Mouse (Mus musculus) kidney, embryonic 15.5 days (tissue): ENCODE measurements at regions not wholly inside any gene's neighbourhood (a gene's known extent, or its start where the extent isn't known, plus 50 kb on each side); places are given as distances from the start of the nearest gene placed in this dataset.
A peak's percentile ranks its signal among the peaks of the same experiment; 100 is the strongest.

Experiments
- ATAC-seq: fragments of 200-750 bp; cut with Nextera tagmentation; replicated peaks from 2 replicates; pipeline ENCODE4 v1.8.0; 2017; ENCODE audit warnings: moderate TSS enrichment; ENCODE audit not compliant: low FRiP score
- H3K27ac ChIP-seq: fragments of 300-500 bp; sonication (generic); 2 replicates; pipeline ENCODE4 v1.5.1; 2015; ENCODE audit warnings: mild to moderate bottlenecking, inconsistent platforms
- H3K27me3 ChIP-seq: fragments of 300-500 bp; sonication (generic); 2 replicates; pipeline ENCODE4 v1.6.1; 2015; ENCODE audit warnings: inconsistent platforms
- H3K36me3 ChIP-seq: fragments of 300-500 bp; sonication (generic); 2 replicates; pipeline ENCODE4 v1.6.1; 2015; ENCODE audit warnings: inconsistent platforms
- H3K4me1 ChIP-seq: fragments of 300-500 bp; sonication (generic); 2 replicates; pipeline ENCODE4 v1.6.1; 2015; ENCODE audit warnings: inconsistent platforms
- H3K4me2 ChIP-seq: fragments of 300-500 bp; sonication (generic); 2 replicates; pipeline ENCODE4 v1.6.1; 2015; ENCODE audit warnings: moderate library complexity, mild to moderate bottlenecking, inconsistent platforms
- H3K4me3 ChIP-seq: fragments of 300-500 bp; sonication (generic); replicated peaks from 2 replicates; pipeline ENCODE4 v1.5.1; 2015; ENCODE audit warnings: mild to moderate bottlenecking, inconsistent platforms
- H3K9ac ChIP-seq: fragments of 300-500 bp; sonication (generic); 2 replicates; pipeline ENCODE4 v1.6.1; 2015; ENCODE audit warnings: mild to moderate bottlenecking, inconsistent platforms
- H3K9me3 ChIP-seq: fragments of 300-500 bp; sonication (generic); replicated peaks from 2 replicates; pipeline ENCODE4 v1.6.1; 2016; ENCODE audit warnings: inconsistent platforms
- WGBS: fragments of 180-500 bp; shearing (Covaris S2); methylation state at CpG from one replicate; pipeline ENCODE4 v1.1.7; 2015; ENCODE audit warnings: mixed read lengths; 5-methylcytosine and 5-hydroxymethylcytosine counted together

- H3K36me3 ChIP-seq = no peaks in the 10 kb centered on the region
- WGBS = 89% methylated on average over 1 of the region's 1 CpGs
- no peak overlapping the region for H3K27ac ChIP-seq
- H3K9me3 ChIP-seq = no peaks in the 10 kb centered on the region
- no peak overlapping the region for H3K9ac ChIP-seq
- ATAC-seq = no peak
- H3K4me3 ChIP-seq = no peak overlapping the region
- no peaks in the 10 kb centered on the region for H3K27me3 ChIP-seq
- H3K4me2 ChIP-seq = no peak overlapping the region
- no peaks in the 10 kb centered on the region for H3K4me1 ChIP-seq
Measured at GRCm38 (mm10) chr6:108910330-108910729, 81.9 kb downstream of the Edem1 start.

- H3K4me3 ChIP-seq = no peak overlapping the region
- no peaks in the 10 kb centered on the region for H3K4me1 ChIP-seq
- no peaks in the 10 kb centered on the region for H3K9me3 ChIP-seq
- no peak overlapping the region for H3K4me2 ChIP-seq
- H3K27me3 ChIP-seq = no peaks in the 10 kb centered on the region
- H3K9ac ChIP-seq = no peak overlapping the region
- no peak overlapping the region for H3K27ac ChIP-seq
- ATAC-seq = peak; percentile 84
- H3K36me3 ChIP-seq = no peaks in the 10 kb centered on the region
- 29% methylated on average over 7 of the region's 7 CpGs for WGBS
Measured at GRCm38 (mm10) chr6:108912539-108912938, 84.1 kb downstream of the Edem1 start.

GRCm38 (mm10) chr6:108919372-108919913 lies 91.0 kb downstream of the Edem1 start:
- no peaks in the 10 kb centered on the region for H3K27me3 ChIP-seq

GRCm38 (mm10) chr6:108921181-108921580 lies 92.7 kb downstream of the Edem1 start:
- 89% methylated on average over 3 of the region's 3 CpGs for WGBS
- H3K4me1 ChIP-seq = no peaks in the 10 kb centered on the region
- H3K27me3 ChIP-seq = no peaks in the 10 kb centered on the region

More at GRCm38 (mm10) chr6:108919372-108919913, 91.0 kb downstream of the Edem1 start:
- ATAC-seq = no peak
- Histone ChIP-seq H3K4me2 (no peak overlapping the region), H3K9ac (no peak overlapping the region), H3K27ac (no peak overlapping the region), H3K36me3 (no peaks in the 10 kb centered on the region), H3K4me3 (no peak overlapping the region), H3K9me3 (no peaks in the 10 kb centered on the region), H3K4me1 (no peaks in the 10 kb centered on the region)
- 79% methylated on average over 2 of the region's 2 CpGs for WGBS

GRCm38 (mm10) chr6:108922564-108922963 lies 94.1 kb downstream of the Edem1 start:
- no peaks in the 10 kb centered on the region for H3K36me3 ChIP-seq
- no peak overlapping the region for H3K4me3 ChIP-seq
- no peak overlapping the region for H3K27ac ChIP-seq
- no peaks in the 10 kb centered on the region for H3K4me1 ChIP-seq
- H3K27me3 ChIP-seq = no peaks in the 10 kb centered on the region
- ATAC-seq = no peak
- WGBS = 79% methylated on average over 6 of the region's 6 CpGs
- no peak overlapping the region for H3K9ac ChIP-seq
- H3K4me2 ChIP-seq = no peak overlapping the region
- H3K9me3 ChIP-seq = no peaks in the 10 kb centered on the region

More at GRCm38 (mm10) chr6:108921181-108921580, 92.7 kb downstream of the Edem1 start:
- no peaks in the 10 kb centered on the region for H3K36me3 ChIP-seq
- H3K4me2 ChIP-seq = no peak overlapping the region
- H3K27ac ChIP-seq = no peak overlapping the region
- no peak for ATAC-seq
- no peak overlapping the region for H3K4me3 ChIP-seq
- no peak overlapping the region for H3K9ac ChIP-seq
- H3K9me3 ChIP-seq = no peaks in the 10 kb centered on the region

GRCm38 (mm10) chr6:108928981-108929380 lies 100.5 kb downstream of the Edem1 start:
- Histone ChIP-seq H3K9me3 (no peaks in the 10 kb centered on the region), H3K27me3 (no peaks in the 10 kb centered on the region), H3K4me1 (no peaks in the 10 kb centered on the region), H3K4me2 (no peak overlapping the region), H3K36me3 (no peaks in the 10 kb centered on the region), H3K27ac (no peak overlapping the region), H3K4me3 (no peak overlapping the region), H3K9ac (no peak overlapping the region)
- no peak for ATAC-seq

- ATAC-seq = no peak
Measured at GRCm38 (mm10) chr6:108938646-108939045, 110.2 kb downstream of the Edem1 start.

GRCm38 (mm10) chr6:108942288-108942687 lies 113.8 kb downstream of the Edem1 start:
- ATAC-seq = no peak
- H3K9me3 ChIP-seq = no peaks in the 10 kb centered on the region
- H3K36me3 ChIP-seq = no peaks in the 10 kb centered on the region
- no peaks in the 10 kb centered on the region for H3K27me3 ChIP-seq
- H3K27ac ChIP-seq = no peak overlapping the region
- H3K4me2 ChIP-seq = no peak overlapping the region
- H3K4me3 ChIP-seq = no peak overlapping the region
- H3K4me1 ChIP-seq = no peaks in the 10 kb centered on the region
- no peak overlapping the region for H3K9ac ChIP-seq

More at GRCm38 (mm10) chr6:108938646-108939045, 110.2 kb downstream of the Edem1 start:
- Histone ChIP-seq H3K36me3 (no peaks in the 10 kb centered on the region), H3K27me3 (no peaks in the 10 kb centered on the region), H3K9ac (no peak overlapping the region), H3K4me2 (no peak overlapping the region), H3K4me1 (no peaks in the 10 kb centered on the region), H3K27ac (no peak overlapping the region), H3K4me3 (no peak overlapping the region), H3K9me3 (no peaks in the 10 kb centered on the region)
- WGBS = 82% methylated on average over 5 of the region's 5 CpGs

GRCm38 (mm10) chr6:108952389-108952788 lies 123.9 kb downstream of the Edem1 start:
- H3K9ac ChIP-seq = no peak overlapping the region
- no peak overlapping the region for H3K4me2 ChIP-seq
- H3K27ac ChIP-seq = no peak overlapping the region
- H3K27me3 ChIP-seq = no peaks in the 10 kb centered on the region
- H3K4me1 ChIP-seq = no peaks in the 10 kb centered on the region
- H3K9me3 ChIP-seq = no peaks in the 10 kb centered on the region
- ATAC-seq = no peak
- H3K4me3 ChIP-seq = no peak overlapping the region
- WGBS = 87% methylated on average over 6 of the region's 6 CpGs
- no peaks in the 10 kb centered on the region for H3K36me3 ChIP-seq

- Histone ChIP-seq H3K4me3 (no peak overlapping the region), H3K27ac (no peak overlapping the region), H3K36me3 (no peaks in the 10 kb centered on the region), H3K4me2 (no peak overlapping the region), H3K4me1 (no peaks in the 10 kb centered on the region), H3K27me3 (no peaks in the 10 kb centered on the region), H3K9ac (no peak overlapping the region), H3K9me3 (no peaks in the 10 kb centered on the region)
- no peak for ATAC-seq
Measured at GRCm38 (mm10) chr6:108962810-108963209, 134.4 kb downstream of the Edem1 start.

- Histone ChIP-seq H3K4me1 (no peaks in the 10 kb centered on the region), H3K27ac (no peak overlapping the region), H3K4me3 (no peak overlapping the region), H3K4me2 (no peak overlapping the region), H3K9ac (no peak overlapping the region), H3K27me3 (no peaks in the 10 kb centered on the region), H3K9me3 (no peaks in the 10 kb centered on the region), H3K36me3 (no peaks in the 10 kb centered on the region)
- WGBS = 2% methylated on average over 2 of the region's 2 CpGs
- ATAC-seq = peak; percentile 60; the same call in 1 of the 2 replicates
Measured at GRCm38 (mm10) chr6:108963295-108963694, 134.9 kb downstream of the Edem1 start.

- ATAC-seq = peak; percentile 54; the same call in 1 of the 2 replicates
- Histone ChIP-seq H3K27ac (no peak overlapping the region), H3K36me3 (no peaks in the 10 kb centered on the region), H3K4me1 (0 out of 2 replicates have a peak, but pooled peaks cover 4% of the 10 kb centered on the region), H3K27me3 (no peaks in the 10 kb centered on the region), H3K9ac (no peak overlapping the region), H3K4me3 (no peak overlapping the region), H3K4me2 (no peak overlapping the region), H3K9me3 (no peaks in the 10 kb centered on the region)
- 51% methylated on average over 4 of the region's 4 CpGs for WGBS
Measured at GRCm38 (mm10) chr6:108969477-108970176, 141.2 kb downstream of the Edem1 start.
